Comparison of ENCODE assay signal across 29 mouse cellular contexts in the genomic region with DNA sequence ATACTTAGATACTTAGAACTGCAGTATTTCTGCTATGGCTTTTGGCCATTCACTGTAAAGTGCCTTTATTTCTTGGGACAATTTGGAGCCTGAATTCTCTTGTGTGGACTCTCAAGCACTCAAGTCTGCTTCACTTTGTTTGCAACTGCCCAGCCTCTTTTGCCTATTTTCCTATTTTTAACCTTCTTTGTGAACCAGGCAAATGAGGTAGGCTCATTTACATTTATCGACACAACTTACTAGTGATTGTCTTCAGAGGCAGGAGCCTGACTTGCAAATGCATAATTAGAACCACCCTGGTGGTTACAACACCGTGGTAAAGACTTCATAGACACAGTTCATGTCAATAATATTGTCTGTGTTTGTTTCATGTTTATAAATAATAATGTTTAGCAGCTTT.
"Had no signal": no experiment of that assay in that cellular context is flagged by ENCODE, and none has a peak within 500 bp of the region (broad histone marks: within the 10 kb centered on the region; RNA-seq: fewer than 3 reads in every experiment).

No protein-coding gene starts in this region.

- H3K9ac ChIP-seq: limb, embryonic 12.5 days; limb, embryonic 13.5 days; limb, embryonic 15.5 days; liver, embryonic 12.5 days; liver, embryonic 13.5 days; liver, embryonic 14.5 days; liver, embryonic 15.5 days; liver, postnatal 0 days; lung, embryonic 14.5 days; lung, embryonic 15.5 days; midbrain, embryonic 12.5 days; midbrain, embryonic 13.5 days; midbrain, embryonic 15.5 days had no signal

- H3K4me3 ChIP-seq: limb, embryonic 10.5 days; limb, embryonic 12.5 days; limb, embryonic 13.5 days; limb, embryonic 15.5 days; liver, embryonic 12.5 days; liver, embryonic 13.5 days; liver, embryonic 15.5 days; lung, embryonic 15.5 days; megakaryocyte, embryonic 14.5 days; midbrain, embryonic 10.5 days; midbrain, embryonic 12.5 days; midbrain, embryonic 13.5 days; midbrain, embryonic 15.5 days; myocyte had no signal

- H3K27ac ChIP-seq: limb, embryonic 10.5 days; limb, embryonic 12.5 days; limb, embryonic 13.5 days; limb, embryonic 15.5 days; liver, embryonic 12.5 days; liver, embryonic 13.5 days; liver, embryonic 14.5 days; liver, embryonic 15.5 days; lung, embryonic 15.5 days; macrophage; midbrain, embryonic 10.5 days; midbrain, embryonic 12.5 days; midbrain, embryonic 13.5 days; midbrain, embryonic 15.5 days had no signal

- H3K36me3 ChIP-seq: limb, embryonic 10.5 days; limb, embryonic 12.5 days; limb, embryonic 13.5 days; limb, embryonic 15.5 days; liver, embryonic 12.5 days; liver, embryonic 13.5 days; liver, embryonic 15.5 days; lung, embryonic 15.5 days; midbrain, embryonic 10.5 days; midbrain, embryonic 12.5 days; midbrain, embryonic 13.5 days; midbrain, embryonic 15.5 days had no signal

- H3K27me3 ChIP-seq: limb, embryonic 12.5 days; limb, embryonic 13.5 days; limb, embryonic 15.5 days; liver, embryonic 12.5 days; liver, embryonic 13.5 days; liver, embryonic 15.5 days; lung, embryonic 15.5 days; megakaryocyte, embryonic 14.5 days; midbrain, embryonic 12.5 days; midbrain, embryonic 13.5 days; midbrain, embryonic 15.5 days had no signal

- DNase-seq: left cerebral cortex, postnatal 4 days; liver; liver, embryonic 13.5 days; liver, postnatal 0 days; lung, adult 18-20 months; lung, adult 2 months; lung, embryonic 14.5 days; lung, postnatal 10 days; lung, postnatal 14 days; lung, postnatal 36 days; lung, postnatal 4 days; midbrain, embryonic 14.5 days had no signal

- H3K4me2 ChIP-seq: limb, embryonic 12.5 days; limb, embryonic 13.5 days; limb, embryonic 15.5 days; liver, embryonic 11.5 days; liver, embryonic 12.5 days; liver, embryonic 13.5 days; liver, embryonic 15.5 days; lung, embryonic 14.5 days; lung, embryonic 15.5 days; midbrain, embryonic 11.5 days; midbrain, embryonic 12.5 days; midbrain, embryonic 13.5 days; midbrain, embryonic 15.5 days had no signal

- H3K4me1 ChIP-seq: limb, embryonic 10.5 days; limb, embryonic 12.5 days; limb, embryonic 13.5 days; limb, embryonic 15.5 days; liver, embryonic 12.5 days; liver, embryonic 13.5 days; liver, embryonic 15.5 days; lung, embryonic 15.5 days; megakaryocyte, embryonic 14.5 days; midbrain, embryonic 12.5 days; midbrain, embryonic 13.5 days; midbrain, embryonic 15.5 days had no signal

- H3K9me3 ChIP-seq: limb, embryonic 10.5 days; limb, embryonic 12.5 days; limb, embryonic 13.5 days; limb, embryonic 15.5 days; liver, embryonic 12.5 days; liver, embryonic 13.5 days; liver, embryonic 15.5 days; lung, embryonic 15.5 days; midbrain, embryonic 10.5 days; midbrain, embryonic 12.5 days; midbrain, embryonic 13.5 days; midbrain, embryonic 15.5 days had no signal
